ENCODE assay signal across 12 mouse cellular contexts in genomic region chr1:137571190-137571904, GRCm38 (mm10).
DNase-seq lines count a peak whose midpoint lies in the region; ATAC-seq and TF ChIP-seq lines count a peak whose summit lies in the region.
"Had no signal": no experiment of that assay in that cellular context is flagged by ENCODE, and none has a peak within 500 bp of the region (broad histone marks: within the 10 kb centered on the region; RNA-seq: fewer than 3 reads in every experiment).

No protein-coding gene starts in this region.

- no peak overlapping the region for H3K4me3 ChIP-seq in lung, embryonic 14.5 days (ENCODE audit: low read depth, low read length)
- no peak overlapping the region for H3K4me3 ChIP-seq in hindbrain, postnatal 0 days (ENCODE audit: low read length)
- H3K4me3 ChIP-seq: embryonic facial prominence, embryonic 12.5 days had no signal

- H3K27me3 ChIP-seq in lung, embryonic 14.5 days (ENCODE audit: insufficient read depth, low read length): no peaks in the 10 kb centered on the region
- no peaks in the 10 kb centered on the region for H3K27me3 ChIP-seq in hindbrain, postnatal 0 days (ENCODE audit: insufficient read depth, low read length)
- H3K27me3 ChIP-seq: embryonic facial prominence, embryonic 12.5 days had no signal

- peak; percentile 13 to 21 for DNase-seq in cerebellum, adult 18-20 months
- DNase-seq in cerebellum, adult 8-10 months: no peak
- DNase-seq in lung, embryonic 14.5 days: no peak
- no peak for DNase-seq in lung, postnatal 25 days (ENCODE audit: low spot score)
- peak; percentile 52 for DNase-seq in thymus, postnatal 14 days
- no peak for DNase-seq in hindbrain, postnatal 0 days (ENCODE audit: low spot score)
- DNase-seq in left cerebral cortex, adult 18-20 months (ENCODE audit: low spot score in 2 of 2): no peak
- DNase-seq: forebrain, postnatal 0 days; left cerebral cortex, postnatal 4 days; spleen, adult 18-20 months had no signal

- peak overlapping the region; percentile 58 for H3K27ac ChIP-seq in lung, embryonic 14.5 days (ENCODE audit: low read depth)
- no peak overlapping the region for H3K27ac ChIP-seq in hindbrain, postnatal 0 days
- H3K27ac ChIP-seq: embryonic facial prominence, embryonic 12.5 days had no signal

- H3K9me3 ChIP-seq in lung, embryonic 14.5 days (ENCODE audit: low read depth, low read length): no peaks in the 10 kb centered on the region
- H3K9me3 ChIP-seq in hindbrain, postnatal 0 days (ENCODE audit: low read length): no peaks in the 10 kb centered on the region
- H3K9me3 ChIP-seq: embryonic facial prominence, embryonic 12.5 days had no signal

- 61% methylated on average over 4 of the region's 4 CpGs for WGBS in lung, embryonic 14.5 days
- WGBS in hindbrain, postnatal 0 days: 70% methylated on average over 4 of the region's 4 CpGs

- no peak overlapping the region for H3K9ac ChIP-seq in lung, embryonic 14.5 days
- no peak overlapping the region for H3K9ac ChIP-seq in hindbrain, postnatal 0 days (replicated peaks; ENCODE audit: low read length)
- H3K9ac ChIP-seq: embryonic facial prominence, embryonic 12.5 days; forebrain, postnatal 0 days had no signal

- peaks cover 15% of the 10 kb centered on the region for H3K4me1 ChIP-seq in lung, embryonic 14.5 days (ENCODE audit: insufficient read depth)
- H3K4me1 ChIP-seq in hindbrain, postnatal 0 days (ENCODE audit: insufficient read depth, low read length): no peaks in the 10 kb centered on the region
- H3K4me1 ChIP-seq: embryonic facial prominence, embryonic 12.5 days had no signal

- no peak overlapping the region for H3K4me2 ChIP-seq in lung, embryonic 14.5 days
- no peak overlapping the region for H3K4me2 ChIP-seq in hindbrain, postnatal 0 days (ENCODE audit: low read depth, low read length)
- H3K4me2 ChIP-seq: embryonic facial prominence, embryonic 12.5 days had no signal

- ATAC-seq in lung, embryonic 14.5 days (ENCODE audit: insufficient read depth): no peak
- ATAC-seq in granulocyte monocyte progenitor cell, adult 5-6 weeks (replicated peaks; ENCODE audit: poor library complexity, severe bottlenecking): peak; percentile 52
- no peak for ATAC-seq in hindbrain, postnatal 0 days
- ATAC-seq: forebrain, postnatal 0 days had no signal

- no peaks in the 10 kb centered on the region for H3K36me3 ChIP-seq in lung, embryonic 14.5 days (ENCODE audit: insufficient read depth)
- no peaks in the 10 kb centered on the region for H3K36me3 ChIP-seq in hindbrain, postnatal 0 days (ENCODE audit: insufficient read depth, low read length)
- H3K36me3 ChIP-seq: embryonic facial prominence, embryonic 12.5 days had no signal

- no peak for TF ChIP-seq CTCF in lung, embryonic 14.5 days (IDR thresholded peaks at IDR 0.05; ENCODE audit: low read depth)
- TF ChIP-seq CTCF in hindbrain, postnatal 0 days (IDR thresholded peaks at IDR 0.05; ENCODE audit: low read depth): no peak

Comparison
In these comparisons a context has a peak if more than half of its experiments do, and no peak if none do; other contexts are left out.
1. DNase-seq: peak in cerebellum, adult 18-20 months (2 of 2) and thymus, postnatal 14 days (single experiment); none in cerebellum, adult 8-10 months (single experiment), lung, embryonic 14.5 days (single experiment), lung, postnatal 25 days (single experiment), hindbrain, postnatal 0 days (single experiment) and left cerebral cortex, adult 18-20 months (0 of 2).